Mouse (Mus musculus): ENCODE data around the gene Wwox. TPM values are rescaled to one million over a fixed set of nuclear protein-coding genes. Genes with fewer than 3 reads are reported as not detected.
A peak's percentile ranks its signal among the peaks of the same experiment; 100 is the strongest.

The Wwox gene
- total and polyA plus RNA-seq, 3 experiments: 7.6 to 61.8 (median 12.2) TPM

DNA sequence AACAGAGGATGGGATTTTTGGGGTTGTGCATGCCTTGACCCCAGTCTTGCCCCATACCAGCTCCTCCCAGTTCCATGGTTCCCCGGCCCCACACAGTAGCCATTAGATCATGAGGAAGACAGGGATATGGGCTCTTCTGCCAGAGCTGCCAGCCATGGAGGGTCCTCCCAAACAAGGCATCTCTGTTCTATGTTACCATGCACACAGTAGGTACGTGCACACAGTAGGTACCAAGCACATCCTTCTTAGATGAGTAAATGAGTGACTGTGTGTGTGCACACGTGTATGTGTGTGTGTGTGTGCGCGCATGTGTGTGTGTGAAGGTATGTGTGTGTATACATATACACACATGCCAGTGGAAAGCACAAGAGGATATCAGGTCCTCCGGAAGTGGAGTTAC, 185.9 kb downstream of the Wwox start:
- no peak for TF ChIP-seq GATA1 (IDR thresholded peaks at IDR 0.05; ENCODE audit: low read depth, low read length)
- peak; percentile 68; the same call in 1 of the 2 replicates for TF ChIP-seq ZKSCAN1 (IDR thresholded peaks at IDR 0.05; ENCODE audit: low read depth, low read length)
- Histone ChIP-seq H3K9me3 (replicated peaks; ENCODE audit: insufficient read depth, low read length) (no peaks in the 10 kb centered on the region), H3K9ac (ENCODE audit: control insufficient read depth, low read depth, low read length, poor library complexity, severe bottlenecking) (no peak overlapping the region), H3K79me2 (ENCODE audit: control insufficient read depth, insufficient read depth, low read length, poor library complexity) (no peaks in the 10 kb centered on the region), H3K4me3 (ENCODE audit: control insufficient read depth in 1 of 2, insufficient read depth in 1 of 2, low read depth in 2 of 2, low read length in 2 of 2) (no peak overlapping the region), H3K27ac (ENCODE audit: control insufficient read depth, low read depth, low read length) (no peak overlapping the region), H3K36me3 (ENCODE audit: control insufficient read depth in 1 of 2, insufficient read depth in 2 of 2, low read length in 2 of 2) (no peaks in the 10 kb centered on the region), H3K27me3 (ENCODE audit: control insufficient read depth in 1 of 2, insufficient read depth in 2 of 2, low read length in 2 of 2) (no peaks in the 10 kb centered on the region), H3K4me1 (ENCODE audit: control insufficient read depth in 1 of 2, insufficient read depth in 2 of 2, low read length in 2 of 2) (no peaks in the 10 kb centered on the region)
- DNase-seq (ENCODE audit: low read depth, low spot score): no peak

DNA sequence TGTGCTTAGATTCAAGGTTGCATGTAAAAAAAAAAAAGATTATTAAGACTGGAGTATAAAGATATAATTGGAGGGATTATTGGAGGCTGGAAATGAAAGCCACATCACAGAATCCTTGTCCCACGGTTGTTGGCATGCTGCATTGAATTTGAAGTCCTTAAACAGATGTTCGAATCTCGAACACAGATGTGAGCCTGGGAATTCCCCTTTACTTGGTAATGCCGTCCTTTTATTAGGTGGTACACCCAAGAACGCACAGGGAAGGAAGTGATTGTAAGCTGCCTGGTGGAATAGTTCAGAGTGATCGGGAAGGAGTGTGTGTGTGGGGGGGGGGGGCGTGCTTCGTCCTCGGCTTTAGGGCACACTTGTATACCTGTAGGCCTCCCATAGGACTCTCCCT, 187.4 kb downstream of the Wwox start:
- Histone ChIP-seq H3K9me3 (replicated peaks; ENCODE audit: insufficient read depth, low read length) (no peaks in the 10 kb centered on the region), H3K27ac (ENCODE audit: control insufficient read depth, low read depth, low read length) (no peak overlapping the region), H3K79me2 (ENCODE audit: control insufficient read depth, insufficient read depth, low read length, poor library complexity) (no peaks in the 10 kb centered on the region), H3K36me3 (ENCODE audit: control insufficient read depth in 1 of 2, insufficient read depth in 2 of 2, low read length in 2 of 2) (no peaks in the 10 kb centered on the region), H3K4me1 (ENCODE audit: control insufficient read depth in 1 of 2, insufficient read depth in 2 of 2, low read length in 2 of 2) (no peaks in the 10 kb centered on the region), H3K4me3 (ENCODE audit: control insufficient read depth in 1 of 2, insufficient read depth in 1 of 2, low read depth in 2 of 2, low read length in 2 of 2) (no peak overlapping the region), H3K27me3 (ENCODE audit: control insufficient read depth in 1 of 2, insufficient read depth in 2 of 2, low read length in 2 of 2) (no peaks in the 10 kb centered on the region), H3K9ac (ENCODE audit: control insufficient read depth, low read depth, low read length, poor library complexity, severe bottlenecking) (no peak overlapping the region)
- no peak for DNase-seq (ENCODE audit: low read depth, low spot score)
- TF ChIP-seq USF1 (IDR thresholded peaks at IDR 0.05; ENCODE audit: low read depth, low read length) (no peak), MAZ (IDR thresholded peaks at IDR 0.05; ENCODE audit: low read depth, low read length) (no peak), ZNF384 (IDR thresholded peaks at IDR 0.05; ENCODE audit: low read depth, low read length) (no peak)

DNA sequence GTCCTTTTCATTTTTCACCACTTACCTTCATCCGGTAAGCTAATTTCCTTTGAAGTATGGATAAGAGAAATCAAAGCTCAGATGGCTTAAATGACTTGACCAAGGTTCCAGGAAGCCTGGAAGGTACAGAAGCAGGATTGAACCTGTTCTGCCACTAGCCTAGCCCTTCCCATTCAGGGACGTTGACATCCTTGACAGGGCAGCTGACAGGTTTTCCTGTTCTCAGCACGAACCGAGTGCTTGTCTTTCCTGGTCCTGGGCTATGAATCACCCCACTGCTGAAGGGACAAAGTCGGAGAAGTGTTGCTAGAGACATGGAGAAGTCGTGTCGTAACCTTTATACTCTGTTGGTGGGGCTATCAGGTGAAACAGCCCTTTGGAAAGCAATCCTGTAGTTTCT, 190.3 kb downstream of the Wwox start:
- Histone ChIP-seq H3K36me3 (ENCODE audit: control insufficient read depth in 1 of 2, insufficient read depth in 2 of 2, low read length in 2 of 2) (no peaks in the 10 kb centered on the region), H3K9ac (ENCODE audit: control insufficient read depth, low read depth, low read length, poor library complexity, severe bottlenecking) (no peak overlapping the region), H3K4me3 (ENCODE audit: control insufficient read depth in 1 of 2, insufficient read depth in 1 of 2, low read depth in 2 of 2, low read length in 2 of 2) (no peak overlapping the region), H3K79me2 (ENCODE audit: control insufficient read depth, insufficient read depth, low read length, poor library complexity) (no peaks in the 10 kb centered on the region), H3K9me3 (replicated peaks; ENCODE audit: insufficient read depth, low read length) (no peaks in the 10 kb centered on the region), H3K27ac (ENCODE audit: control insufficient read depth, low read depth, low read length) (no peak overlapping the region), H3K27me3 (ENCODE audit: control insufficient read depth in 1 of 2, insufficient read depth in 2 of 2, low read length in 2 of 2) (no peaks in the 10 kb centered on the region), H3K4me1 (ENCODE audit: control insufficient read depth in 1 of 2, insufficient read depth in 2 of 2, low read length in 2 of 2) (no peaks in the 10 kb centered on the region)
- no peak for TF ChIP-seq ELF1 (IDR thresholded peaks at IDR 0.05; ENCODE audit: low read depth, low read length)
- no peak for TF ChIP-seq TCF12 (IDR thresholded peaks at IDR 0.05; ENCODE audit: low read depth, low read length)
- no peak for TF ChIP-seq ZKSCAN1 (IDR thresholded peaks at IDR 0.05; ENCODE audit: low read depth, low read length)
- no peak for TF ChIP-seq HCFC1 (IDR thresholded peaks at IDR 0.05; ENCODE audit: low read depth, low read length)
- TF ChIP-seq RCOR1 (IDR thresholded peaks at IDR 0.05; ENCODE audit: low read depth, low read length): no peak
- no peak for TF ChIP-seq USF1 (IDR thresholded peaks at IDR 0.05; ENCODE audit: low read depth, low read length)
- TF ChIP-seq MYC (IDR thresholded peaks at IDR 0.05; ENCODE audit: low read depth, low read length): no peak
- no peak for TF ChIP-seq NELFE (IDR thresholded peaks at IDR 0.05; ENCODE audit: low read depth, low read length)
- no peak for DNase-seq (ENCODE audit: low read depth, low spot score)
